ENCODE assay signal across 21 mouse cellular contexts in genomic region chr11:104178893-104179292, GRCm38 (mm10). TPM values are rescaled to one million over a fixed set of nuclear protein-coding genes. Genes with fewer than 3 reads are reported as not detected.
DNase-seq lines count a peak whose midpoint lies in the region; ATAC-seq lines count a peak whose summit lies in the region.
"Had no signal": no experiment of that assay in that cellular context is flagged by ENCODE, and none has a peak within 500 bp of the region (broad histone marks: within the 10 kb centered on the region; RNA-seq: fewer than 3 reads in every experiment).

No protein-coding gene starts in this region.

- ATAC-seq in frontal cortex, adult (ENCODE audit: low TSS enrichment), result peak; percentile 21; the same call in 1 of the 2 replicates
- ATAC-seq in embryonic facial prominence, embryonic 14.5 days (ENCODE audit: low read depth), result no peak
- no peak for ATAC-seq in erythroblast, adult 5-6 weeks (replicated peaks; ENCODE audit: low FRiP score, poor library complexity, severe bottlenecking)
- ATAC-seq: midbrain, embryonic 13.5 days; Patski had no signal

- H3K4me3 ChIP-seq in embryonic facial prominence, embryonic 14.5 days (ENCODE audit: low read depth, low read length), result no peak overlapping the region
- H3K4me3 ChIP-seq: embryonic facial prominence, embryonic 12.5 days; forebrain, embryonic 10.5 days; heart, embryonic 13.5 days; limb, embryonic 15.5 days; midbrain, embryonic 13.5 days; neural tube, embryonic 13.5 days had no signal

- no peak overlapping the region for H3K4me2 ChIP-seq in embryonic facial prominence, embryonic 14.5 days (ENCODE audit: low read depth, low read length)
- H3K4me2 ChIP-seq: embryonic facial prominence, embryonic 12.5 days; heart, embryonic 13.5 days; limb, embryonic 15.5 days; midbrain, embryonic 13.5 days; neural tube, embryonic 13.5 days had no signal

- WGBS in embryonic facial prominence, embryonic 14.5 days, result 10% methylated on average over 7 of the region's 7 CpGs

- no peak overlapping the region for H3K9ac ChIP-seq in embryonic facial prominence, embryonic 14.5 days (ENCODE audit: low read depth, low read length)
- H3K9ac ChIP-seq: embryonic facial prominence, embryonic 12.5 days; heart, embryonic 13.5 days; limb, embryonic 15.5 days; midbrain, embryonic 13.5 days; neural tube, embryonic 13.5 days had no signal

- no peaks in the 10 kb centered on the region for H3K36me3 ChIP-seq in embryonic facial prominence, embryonic 14.5 days (ENCODE audit: control insufficient read depth, insufficient read depth, low read length)
- H3K36me3 ChIP-seq: embryonic facial prominence, embryonic 12.5 days; forebrain, embryonic 10.5 days; heart, embryonic 13.5 days; limb, embryonic 15.5 days; midbrain, embryonic 13.5 days; neural tube, embryonic 13.5 days had no signal

- no peak for DNase-seq in frontal cortex, postnatal 14 days (ENCODE audit: low spot score in 2 of 2)
- DNase-seq in 416B (ENCODE audit: low read depth) (peak; percentile 7), NIH3T3 (ENCODE audit: low read depth) (peak; percentile 18)
- peak; percentile 22 for DNase-seq in embryonic facial prominence, embryonic 14.5 days (ENCODE audit: low spot score)
- no peak for DNase-seq in spleen, adult 18-20 months
- no peak for DNase-seq in thymus, postnatal 10 days (ENCODE audit: low spot score in 2 of 2)
- DNase-seq: cerebellum, adult 8-10 months; lung, adult 18-20 months; lung, postnatal 36 days had no signal

- no peaks in the 10 kb centered on the region for H3K4me1 ChIP-seq in embryonic facial prominence, embryonic 14.5 days (ENCODE audit: control insufficient read depth, insufficient read depth, low read length)
- H3K4me1 ChIP-seq: embryonic facial prominence, embryonic 12.5 days; heart, embryonic 13.5 days; limb, embryonic 15.5 days; midbrain, embryonic 13.5 days; neural tube, embryonic 13.5 days had no signal

- no peaks in the 10 kb centered on the region for H3K9me3 ChIP-seq in embryonic facial prominence, embryonic 14.5 days (ENCODE audit: control insufficient read depth, low read length)
- H3K9me3 ChIP-seq: embryonic facial prominence, embryonic 12.5 days; forebrain, embryonic 10.5 days; heart, embryonic 13.5 days; limb, embryonic 15.5 days; midbrain, embryonic 13.5 days; neural tube, embryonic 13.5 days had no signal

- H3K27ac ChIP-seq in embryonic facial prominence, embryonic 14.5 days (replicated peaks; ENCODE audit: low read depth, low read length), result no peak overlapping the region
- H3K27ac ChIP-seq: embryonic facial prominence, embryonic 12.5 days; forebrain, embryonic 10.5 days; heart, embryonic 13.5 days; limb, embryonic 15.5 days; midbrain, embryonic 13.5 days; neural tube, embryonic 13.5 days had no signal

- no peaks in the 10 kb centered on the region; the same call in 1 of the 2 replicates for H3K27me3 ChIP-seq in embryonic facial prominence, embryonic 14.5 days (replicated peaks; ENCODE audit: control insufficient read depth, insufficient read depth, low read length)
- H3K27me3 ChIP-seq: midbrain, embryonic 13.5 days; neural tube, embryonic 13.5 days had no signal

RNA-seq across cellular contexts. Expression of gene Sppl2c, which starts 7.2 kb away (rescaled TPM):
- polyA plus RNA-seq in embryonic facial prominence, embryonic 14.5 days (2014; fragmentation: Nextera tagmentation; extraction: Ambion mirVana), result not detected in 2 replicates
- not detected in 2 replicates for total RNA-seq in erythroblast, adult 5-6 weeks (2015; ENCODE audit: low replicate concordance)
- not detected in 2 replicates for total RNA-seq in erythroblast, adult 5-6 weeks (2017; ENCODE audit: low replicate concordance)
- total RNA-seq: hematopoietic stem cell, adult 5-6 weeks; left cerebral cortex, adult 8-10 months had no signal
- polyA plus RNA-seq: embryonic facial prominence, embryonic 12.5 days; forebrain, embryonic 10.5 days; heart, embryonic 13.5 days; kidney, embryonic 14.5 days; limb, embryonic 15.5 days; midbrain, embryonic 13.5 days; neural tube, embryonic 13.5 days; Patski had no signal

RNA-seq across cellular contexts. Expression of gene Crhr1, which starts 46.2 kb away (rescaled TPM):
- 0.22 TPM in 1 of 2 replicates, not detected in the other for polyA plus RNA-seq in embryonic facial prominence, embryonic 14.5 days (2014; fragmentation: Nextera tagmentation; extraction: Ambion mirVana)
- not detected in 2 replicates for total RNA-seq in erythroblast, adult 5-6 weeks (2015; ENCODE audit: low replicate concordance)
- total RNA-seq in erythroblast, adult 5-6 weeks (2017; ENCODE audit: low replicate concordance), result not detected in 2 replicates
- total RNA-seq: hematopoietic stem cell, adult 5-6 weeks had no signal
- polyA plus RNA-seq: heart, embryonic 13.5 days; limb, embryonic 15.5 days; Patski had no signal

RNA-seq across cellular contexts. Expression of gene Mapt, which starts 52.3 kb away (rescaled TPM):
- polyA plus RNA-seq in embryonic facial prominence, embryonic 14.5 days (2014; fragmentation: Nextera tagmentation; extraction: Ambion mirVana), result 26.5 and 27.2 TPM in 2 replicates
- not detected in 2 replicates for total RNA-seq in erythroblast, adult 5-6 weeks (2015; ENCODE audit: low replicate concordance)
- not detected in 2 replicates for total RNA-seq in erythroblast, adult 5-6 weeks (2017; ENCODE audit: low replicate concordance)
- total RNA-seq: hematopoietic stem cell, adult 5-6 weeks had no signal

Comparison
In these comparisons a context has a peak if more than half of its experiments do, and no peak if none do; other contexts are left out.
1. DNase-seq: peak in 416B (single experiment), NIH3T3 (single experiment) and embryonic facial prominence, embryonic 14.5 days (single experiment); none in frontal cortex, postnatal 14 days (0 of 2), spleen, adult 18-20 months (0 of 2) and thymus, postnatal 10 days (0 of 2).